Mouse (Mus musculus) cortical plate, adult 2 months (tissue): ENCODE data around the gene Cenpu.

ENCODE experiments used
- CTCF ChIP-seq: fragments of 200-500 bp; IDR thresholded peaks from 2 replicates; pipeline ENCODE4 v1.5.1; 2011; ENCODE audit warnings: mild to moderate bottlenecking, control low read depth, low read length; ENCODE audit not compliant: insufficient read depth; ENCODE audit errors: extremely low read depth
- POLR2A ChIP-seq: fragments of 200-500 bp; IDR thresholded peaks from 2 replicates; pipeline ENCODE4 v1.6.1; 2011; ENCODE audit warnings: mild to moderate bottlenecking, low read length, control low read depth; ENCODE audit not compliant: insufficient read depth; ENCODE audit errors: extremely low read depth

DNA sequence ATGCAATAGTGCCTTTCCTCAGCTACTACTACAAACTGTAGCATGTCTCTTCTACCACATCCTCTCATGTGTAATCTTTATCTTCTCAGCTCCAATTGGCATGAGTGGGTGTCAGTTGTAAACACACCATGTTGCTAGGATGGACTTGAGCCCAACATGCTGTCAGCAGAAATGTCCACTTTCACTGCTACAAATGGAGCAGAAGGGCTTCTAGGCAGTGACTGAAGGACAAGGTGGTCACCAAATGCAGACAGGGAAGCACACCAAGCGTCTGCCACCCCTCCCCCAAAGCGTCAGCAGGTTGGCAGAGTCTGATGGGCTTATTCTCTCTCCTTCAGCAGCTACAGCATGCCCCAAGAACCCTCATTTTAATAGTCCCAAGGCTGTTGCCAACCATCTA is 41.9 kb downstream of the Cenpu start:
- TF ChIP-seq CTCF (no peak), POLR2A (no peak)
